Mouse (Mus musculus) left cerebral cortex, adult 2 months (tissue): ENCODE data around the gene Cd24a. TPM values are rescaled to one million over a fixed set of nuclear protein-coding genes. Genes with fewer than 3 reads are reported as not detected.

ENCODE experiments used
- DNase-seq, 2 experiments: peaks; one replicate each; pipeline ENCODE4 v3.0.0; 2021 to 2022; ENCODE audit warnings: low spot score in 2 of 2, mixed read lengths in 1 of 2; ENCODE audit errors: extremely low spot score in 1 of 2
- H3K27ac ChIP-seq: fragments of 200-600 bp; 2 replicates; pipeline ENCODE4 v1.8.1; 2022
- H3K4me3 ChIP-seq: fragments of 200-600 bp; 2 replicates; pipeline ENCODE4 v1.8.1; 2022
- CTCF ChIP-seq: fragments of 200-600 bp; IDR thresholded peaks from 2 replicates; pipeline ENCODE4 v1.8.1; 2022; ENCODE audit warnings: antibody characterized with exemption, mild to moderate bottlenecking, moderate library complexity
- intact Hi-C: fragments of 180-260 bp; cut with DNase I; formaldehyde crosslinking; loops from one replicate; pipeline ENCODE4 v1.15.1; 2025
- long read RNA-seq, 2 experiments: library from polyadenylated mRNA; stranded (forward); transcript quantifications; one replicate each; pipeline ENCODE4 v2.0.0; 2021; ENCODE audit warnings: borderline mapping rate in 2 of 2
- total RNA-seq, 2 experiments: library from RNA; stranded (reverse); gene quantifications; 2 replicates each; pipeline ENCODE4 v1.2.3; 2021

The Cd24a gene
- total RNA-seq, result 1 to 10 TPM; 6.4 to 9.2 TPM
- long read RNA-seq, experiment 1, partial matches to known transcripts, result 0 of 3 reads
- long read RNA-seq, experiment 1, other reads (novel, unspliced or antisense), result 0 of 3 reads
- long read RNA-seq, experiment 2, result 0 reads

DNA sequence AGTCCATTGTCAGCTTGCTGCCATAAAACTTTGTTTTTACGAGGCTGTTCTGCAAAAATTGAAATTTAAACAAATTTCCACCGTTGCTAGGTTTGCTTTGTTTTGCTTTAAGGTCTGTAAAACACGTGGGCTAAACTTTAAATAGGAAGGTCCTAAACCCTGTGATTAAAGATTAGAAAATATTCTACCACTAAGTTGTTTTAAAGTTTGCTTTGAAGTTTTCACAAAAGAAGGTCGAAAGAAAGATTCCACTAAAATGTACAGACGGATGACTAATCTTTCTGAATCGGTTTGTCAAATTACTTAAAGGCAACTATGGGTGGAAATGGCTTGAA lies at the start of gene Cd24a:
Cd24a (plus strand) TSS at position 288 of the 335 bp plus-strand sequence.
- no peak within 1 kb of the TSS for H3K27ac ChIP-seq
- no peak for TF ChIP-seq CTCF
- DNase-seq, result no peak

DNA sequence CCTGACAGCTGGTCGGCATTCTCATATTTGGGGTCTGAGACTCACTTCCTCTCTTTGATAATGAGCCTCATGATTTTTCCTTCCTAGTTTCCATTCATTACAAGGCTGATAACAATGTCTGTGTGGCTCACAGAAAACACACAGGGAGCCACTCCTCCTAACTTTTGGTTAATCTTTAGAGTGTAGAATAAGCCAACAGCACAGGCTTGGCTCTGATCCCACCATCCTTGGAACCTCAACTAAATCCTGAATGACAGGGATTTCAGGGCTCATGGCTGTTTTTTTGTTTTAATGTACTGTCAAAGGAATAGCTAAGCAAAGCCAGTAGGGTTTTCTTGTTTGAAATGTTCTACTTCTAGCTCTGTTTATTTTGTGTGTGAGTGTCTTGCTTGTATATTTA lies 43.7 kb upstream of the Cd24a start:
- intact Hi-C loops, result no loop called here
- TF ChIP-seq CTCF, result no peak
- no peak for DNase-seq
- no peak overlapping the region for H3K27ac ChIP-seq
- H3K4me3 ChIP-seq, result no peak overlapping the region

More for the DNA sequence above, at the start of gene Cd24a:
- intact Hi-C loops, result loop anchor here (5.0 to 10.0 kb wide), 3 partner anchors 89 to 487 kb away; no protein-coding TSS in a partner anchor
- peak within 1 kb of the TSS; percentile 47 for H3K4me3 ChIP-seq

DNA sequence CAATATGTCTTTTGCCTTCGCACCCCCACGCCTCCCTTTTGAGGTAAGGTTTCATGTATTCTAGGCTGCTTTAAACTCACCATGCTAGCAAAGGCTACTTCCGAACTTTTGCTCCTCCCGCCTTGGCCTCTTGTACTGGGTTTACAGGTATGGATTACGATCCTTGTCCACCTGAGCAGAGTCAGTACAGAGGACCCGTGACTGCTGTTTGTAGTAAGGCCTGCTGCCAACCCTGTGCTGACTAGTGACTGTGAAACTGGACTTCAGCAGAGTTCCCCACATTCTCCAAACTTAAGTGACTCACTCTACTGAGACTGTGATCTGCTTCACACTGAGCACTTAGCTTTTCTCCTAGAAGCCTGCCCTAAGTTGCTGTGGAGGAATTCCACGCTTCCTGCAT lies 40.4 kb upstream of the Cd24a start:
- no peak for DNase-seq
- Histone ChIP-seq H3K4me3 (no peak overlapping the region), H3K27ac (no peak overlapping the region)
- intact Hi-C loops, result no loop called here
- TF ChIP-seq CTCF, result no peak

DNA sequence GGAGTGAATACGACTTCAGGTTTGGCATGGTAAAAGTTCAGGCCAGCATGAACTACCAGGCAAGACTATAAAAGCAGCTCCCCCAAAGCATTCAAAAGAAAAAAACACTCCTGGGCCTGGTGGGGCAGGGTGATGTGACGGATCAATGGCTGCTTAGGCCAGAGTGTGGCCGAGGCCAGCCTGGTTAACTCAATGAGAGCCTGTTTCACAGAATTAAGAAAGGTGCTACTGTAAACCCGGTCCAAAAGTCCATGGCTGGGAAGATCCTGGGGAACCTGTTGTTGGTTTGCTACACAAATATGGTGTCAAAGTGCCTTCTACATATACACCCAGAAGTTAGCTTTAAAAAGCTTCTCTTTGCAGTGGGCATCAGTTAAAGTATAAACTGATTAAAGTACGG lies 39.3 kb upstream of the Cd24a start:
- intact Hi-C loops, result no loop called here

DNA sequence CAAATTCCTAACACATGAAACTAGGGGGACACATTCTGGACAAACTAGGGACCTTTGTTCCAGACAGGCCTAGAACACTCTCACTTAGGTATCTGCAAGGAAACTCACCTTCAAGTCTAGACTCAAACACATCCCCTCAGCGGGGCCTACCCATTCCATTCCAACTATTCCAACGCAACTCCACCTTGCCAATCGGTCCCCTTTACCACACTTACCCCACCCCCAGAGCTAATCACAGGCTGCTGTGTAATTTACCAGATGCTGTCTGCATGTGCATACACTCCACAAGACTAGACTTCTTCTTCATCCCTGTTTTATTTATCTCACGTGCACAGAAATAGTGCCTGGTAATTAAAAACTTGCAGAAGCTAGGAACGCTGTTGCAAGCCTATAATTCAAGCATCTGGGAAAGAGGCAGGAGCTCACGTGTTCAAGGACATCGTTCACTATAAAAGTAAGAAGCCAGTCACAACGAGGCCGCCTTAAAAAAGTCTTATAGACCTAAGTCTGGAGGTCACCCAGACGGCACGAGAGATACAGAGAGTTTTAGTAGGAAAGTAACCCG lies 38.3 kb upstream of the Cd24a start:
- intact Hi-C loops, result loop anchor here (2.0 kb wide), 1 partner anchor 61 kb away; the partner anchor contains the start of gene Bend3
- TF ChIP-seq CTCF, result no peak
- DNase-seq, result no peak
- H3K27ac ChIP-seq, result peak overlapping the region; percentile 93
- H3K4me3 ChIP-seq, result peak overlapping the region; percentile 78

More for the DNA sequence above, 39.3 kb upstream of the Cd24a start:
- Histone ChIP-seq H3K4me3 (no peak overlapping the region), H3K27ac (no peak overlapping the region)
- no peak for DNase-seq
- TF ChIP-seq CTCF, result no peak

DNA sequence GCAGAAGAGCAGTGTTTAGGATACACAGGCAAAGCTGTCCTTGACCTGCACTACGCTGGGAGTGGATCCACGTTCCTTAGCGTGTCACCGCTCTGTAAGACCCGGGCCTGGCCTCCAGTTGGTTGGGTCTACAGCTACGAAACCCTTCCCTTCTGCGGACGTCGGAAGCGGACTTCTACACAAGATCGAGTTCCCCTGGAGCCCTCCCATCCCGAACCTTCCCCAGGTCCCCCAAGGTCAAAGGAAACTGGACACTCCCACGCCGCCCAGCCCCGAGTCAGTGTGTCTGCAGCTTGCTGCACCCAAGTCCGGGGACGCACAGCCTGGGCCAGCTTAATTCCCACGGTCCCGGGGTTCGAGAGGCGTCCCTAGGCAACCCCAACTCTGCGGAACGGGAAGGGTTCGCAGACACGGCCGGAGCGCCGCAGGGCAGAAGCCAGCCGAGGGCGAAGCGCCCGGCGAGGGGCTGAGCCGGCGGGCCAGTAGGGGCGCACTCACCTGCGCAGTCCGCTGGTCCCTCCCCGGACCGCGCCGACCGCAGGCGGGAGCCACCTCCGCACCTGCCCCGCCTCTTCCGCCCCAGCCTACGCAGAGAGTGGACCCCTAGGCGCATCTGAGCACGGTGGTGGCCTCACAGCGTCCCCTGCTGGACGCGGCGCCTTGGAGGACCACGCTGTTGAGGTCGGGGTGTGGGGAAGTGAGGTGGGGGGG lies 37.5 kb upstream of the Cd24a start, which contains the start of gene 1700021F05Rik:
1700021F05Rik (minus strand) TSS at position 553 of the 711 bp plus-strand sequence.
- Histone ChIP-seq H3K27ac (peak within 1 kb of the TSS; percentile 93), H3K4me3 (peak within 1 kb of the TSS; percentile 78)
- intact Hi-C loops, result loop anchor here (2.0 kb wide), 1 partner anchor 62 kb away; the partner anchor contains the start of gene Bend3
- TF ChIP-seq CTCF, result peak; percentile 79
- DNase-seq, result peak; percentile 95 to 97

DNA sequence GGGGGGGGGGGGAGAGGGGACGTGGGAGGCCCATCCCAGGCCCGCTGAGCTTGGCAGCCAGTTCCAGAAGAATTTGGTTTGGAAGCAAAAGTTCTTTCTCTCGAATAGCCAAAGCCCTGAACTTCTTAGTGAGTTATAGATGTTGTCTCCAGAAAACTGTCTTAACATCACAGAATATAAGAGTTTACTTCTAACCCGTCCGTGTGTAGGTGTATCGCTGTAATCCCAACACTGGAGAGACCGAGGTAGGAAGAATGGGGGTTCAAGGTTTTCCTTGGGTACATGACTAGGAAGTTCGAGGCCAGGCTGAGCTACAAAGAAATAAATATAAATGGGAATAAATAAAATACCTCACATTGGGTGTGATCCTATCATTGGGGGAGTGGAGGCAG lies 36.9 kb upstream of the Cd24a start:
- peak; percentile 2; the same call in 1 of the 2 replicates for TF ChIP-seq CTCF
- intact Hi-C loops, result loop anchor here (2.0 kb wide), 1 partner anchor 62 kb away; the partner anchor contains the start of gene Bend3
- Histone ChIP-seq H3K4me3 (no peak overlapping the region), H3K27ac (no peak overlapping the region)
- DNase-seq, result no peak

DNA sequence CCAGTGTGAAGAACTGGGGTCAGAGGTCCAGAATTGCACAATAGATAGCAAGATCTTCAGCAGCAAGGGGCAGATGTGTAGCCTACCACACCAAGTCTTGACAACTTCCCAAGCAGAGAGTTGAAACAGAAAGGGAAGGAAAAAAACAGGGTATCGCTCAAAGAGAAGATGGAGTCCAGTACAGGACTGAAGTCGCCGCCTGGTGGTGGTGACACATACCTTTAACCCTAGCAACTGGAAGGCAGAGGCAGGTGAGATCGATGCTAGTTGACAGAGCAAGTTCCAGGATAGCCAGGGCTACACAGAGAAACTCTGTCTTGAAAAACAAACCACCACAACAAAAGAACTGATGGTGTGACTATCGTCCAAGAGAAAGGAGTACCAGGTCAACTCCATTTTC lies 28.7 kb upstream of the Cd24a start:
- Histone ChIP-seq H3K4me3 (no peak overlapping the region), H3K27ac (no peak overlapping the region)
- intact Hi-C loops, result no loop called here
- no peak for DNase-seq
- no peak; the same call in 1 of the 2 replicates for TF ChIP-seq CTCF

DNA sequence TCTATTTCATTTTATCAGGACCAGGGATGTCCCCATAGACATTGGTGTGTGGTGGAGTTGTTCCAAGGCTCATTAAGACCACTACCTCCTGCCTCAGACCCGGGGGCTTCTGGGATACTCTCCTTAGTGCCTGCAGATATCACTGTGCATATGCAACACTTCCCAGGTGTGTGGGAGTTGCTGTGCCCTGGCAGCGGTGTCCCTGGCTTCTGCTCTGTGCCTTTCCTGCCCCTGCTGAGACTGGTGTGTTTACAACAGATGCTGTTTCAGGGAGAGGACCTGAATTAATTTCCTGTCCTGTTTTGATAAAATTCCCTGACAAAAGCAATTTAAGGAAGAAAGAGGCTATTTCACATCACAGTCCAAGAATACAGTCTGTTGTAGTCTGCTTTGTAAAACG lies 27.2 kb upstream of the Cd24a start:
- intact Hi-C loops, result no loop called here
- H3K4me3 ChIP-seq, result no peak overlapping the region
- H3K27ac ChIP-seq, result no peak overlapping the region
- no peak for DNase-seq
- TF ChIP-seq CTCF, result no peak

DNA sequence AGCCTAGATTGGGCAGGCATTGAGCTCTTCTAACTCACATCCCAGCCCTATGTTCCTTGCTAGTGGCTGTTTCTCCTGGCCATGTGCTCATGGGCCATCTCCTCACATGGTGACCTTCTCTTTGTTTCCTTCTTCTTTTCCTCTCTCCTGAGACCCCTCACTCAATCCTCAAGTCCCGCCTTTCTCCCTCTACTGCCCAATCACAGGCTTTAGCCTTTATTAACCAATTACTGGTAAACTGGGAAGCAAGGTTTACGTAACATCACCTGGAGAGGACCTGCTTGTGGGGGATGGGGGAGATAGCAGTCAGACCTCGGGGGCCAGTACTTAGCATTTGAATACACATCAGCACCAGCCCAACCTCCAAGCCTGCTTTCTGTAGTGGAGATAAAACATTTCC lies 26.7 kb upstream of the Cd24a start:
- Histone ChIP-seq H3K27ac (no peak overlapping the region), H3K4me3 (no peak overlapping the region)
- no peak for DNase-seq
- no peak for TF ChIP-seq CTCF
- intact Hi-C loops, result no loop called here

DNA sequence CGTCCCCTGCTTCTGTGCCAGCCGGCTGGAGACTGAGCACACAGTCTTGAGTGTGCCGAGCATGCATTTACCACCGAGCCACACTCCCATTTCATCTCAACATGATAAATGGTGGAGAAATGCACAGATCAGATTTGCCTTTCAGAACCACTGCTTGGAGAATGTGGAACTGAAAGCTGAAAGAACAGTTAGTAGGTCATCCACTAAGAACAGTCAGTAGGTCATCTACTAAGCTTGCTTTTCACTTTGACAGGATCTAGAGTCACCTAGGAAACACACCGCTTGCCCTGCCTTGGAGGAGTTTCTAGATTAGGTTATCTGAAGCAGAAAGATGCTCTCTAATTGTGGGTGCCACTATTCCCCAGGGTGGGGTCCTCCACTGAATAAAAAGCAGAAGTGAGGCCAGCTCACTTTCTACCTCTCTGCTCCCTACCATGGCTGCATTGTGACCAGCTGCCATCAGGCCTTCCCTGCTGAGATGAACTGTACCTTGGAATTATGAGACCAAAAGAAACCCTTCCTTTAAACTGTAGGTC lies 20.4 kb upstream of the Cd24a start:
- TF ChIP-seq CTCF, result no peak
- Histone ChIP-seq H3K27ac (no peak overlapping the region), H3K4me3 (no peak overlapping the region)
- intact Hi-C loops, result no loop called here
- DNase-seq, result no peak

DNA sequence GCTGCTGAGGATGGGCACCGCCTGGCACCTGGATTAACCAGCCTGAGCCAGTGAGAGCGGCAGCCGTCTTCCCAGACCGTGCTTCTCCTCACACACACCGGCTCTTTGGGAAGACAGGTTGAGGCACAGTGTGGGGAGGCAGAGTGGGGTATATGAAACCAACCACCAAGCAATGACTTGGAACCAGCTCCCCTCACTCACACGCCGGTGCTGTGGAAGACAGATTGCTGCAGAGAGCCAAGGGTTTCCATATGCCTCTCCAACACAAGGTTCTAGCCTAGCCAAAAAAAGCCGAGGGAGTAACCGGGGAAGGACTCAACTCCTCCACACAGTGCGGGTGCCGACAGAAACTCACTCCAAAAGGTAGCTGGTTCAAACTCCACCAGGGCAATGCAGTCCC lies 18.8 kb upstream of the Cd24a start:
- H3K27ac ChIP-seq, result no peak overlapping the region
- intact Hi-C loops, result no loop called here
- TF ChIP-seq CTCF, result no peak
- no peak overlapping the region for H3K4me3 ChIP-seq
- no peak for DNase-seq
